Mouse (Mus musculus): ENCODE data around the gene Rasgef1b. TPM values are rescaled to one million over a fixed set of nuclear protein-coding genes. Genes with fewer than 3 reads are reported as not detected.

Rasgef1b gene
- polyA plus RNA-seq, 1 experiment from 2014 or later = 75.6 TPM

GRCm38 (mm10) chr5:99746087-99746486 lies 17.2 kb upstream of the Rasgef1b start:
- 0 out of 2 replicates have a peak, but pooled peaks cover 11% of the 10 kb centered on the region for H3K4me1 ChIP-seq (ENCODE audit: control insufficient read depth, insufficient read depth, low read length)
- H3K36me3 ChIP-seq (ENCODE audit: control insufficient read depth, insufficient read depth, low read length) = no peaks in the 10 kb centered on the region
- 51% methylated on average over 7 of the region's 7 CpGs for WGBS
- H3K4me2 ChIP-seq (ENCODE audit: low read length) = no peak overlapping the region
- H3K4me3 ChIP-seq (replicated peaks; ENCODE audit: low read depth, low read length) = no peak overlapping the region
- no peaks in the 10 kb centered on the region for H3K9me3 ChIP-seq (ENCODE audit: control insufficient read depth, low read length)
- DNase-seq (peak; percentile 36), ATAC-seq (ENCODE audit: low FRiP score, low TSS enrichment) (no peak)
- no peak overlapping the region for H3K27ac ChIP-seq (replicated peaks; ENCODE audit: low read depth, low read length)
- no peak overlapping the region for H3K9ac ChIP-seq (replicated peaks; ENCODE audit: low read length)
- no peaks in the 10 kb centered on the region for H3K27me3 ChIP-seq (ENCODE audit: control insufficient read depth, insufficient read depth, low read length)

- Histone ChIP-seq H3K27me3 (ENCODE audit: control insufficient read depth, insufficient read depth, low read length) (no peaks in the 10 kb centered on the region), H3K36me3 (ENCODE audit: control insufficient read depth, insufficient read depth, low read length) (no peaks in the 10 kb centered on the region), H3K4me2 (ENCODE audit: low read length) (no peak overlapping the region), H3K27ac (replicated peaks; ENCODE audit: low read depth, low read length) (no peak overlapping the region; the same call in 1 of the 2 replicates), H3K9ac (replicated peaks; ENCODE audit: low read length) (no peak overlapping the region), H3K4me3 (replicated peaks; ENCODE audit: low read depth, low read length) (no peak overlapping the region), H3K9me3 (ENCODE audit: control insufficient read depth, low read length) (no peaks in the 10 kb centered on the region), H3K4me1 (ENCODE audit: control insufficient read depth, insufficient read depth, low read length) (peaks cover 16% of the 10 kb centered on the region)
- 82% methylated on average over 7 of the region's 7 CpGs for WGBS
- DNase-seq = no peak
- ATAC-seq (ENCODE audit: low FRiP score, low TSS enrichment) = no peak
Measured at GRCm38 (mm10) chr5:99742874-99743273, 14.0 kb upstream of the Rasgef1b start.

- H3K9ac ChIP-seq (replicated peaks; ENCODE audit: low read length) = no peak overlapping the region
- ATAC-seq (ENCODE audit: low FRiP score, low TSS enrichment) = no peak
- H3K27me3 ChIP-seq (ENCODE audit: control insufficient read depth, insufficient read depth, low read length) = no peaks in the 10 kb centered on the region
- H3K9me3 ChIP-seq (ENCODE audit: control insufficient read depth, low read length) = no peaks in the 10 kb centered on the region
- no peak overlapping the region for H3K4me2 ChIP-seq (ENCODE audit: low read length)
- H3K36me3 ChIP-seq (ENCODE audit: control insufficient read depth, insufficient read depth, low read length) = no peaks in the 10 kb centered on the region
- WGBS = 30% methylated on average over 8 of the region's 8 CpGs
- H3K4me1 ChIP-seq (ENCODE audit: control insufficient read depth, insufficient read depth, low read length) = peaks cover 23% of the 10 kb centered on the region
- H3K27ac ChIP-seq (replicated peaks; ENCODE audit: low read depth, low read length) = 0 out of 2 replicates have a peak overlapping the region, but pooled peaks have one; percentile 32
- DNase-seq = no peak
- no peak overlapping the region for H3K4me3 ChIP-seq (replicated peaks; ENCODE audit: low read depth, low read length)
Measured at GRCm38 (mm10) chr5:99742056-99742455, 13.2 kb upstream of the Rasgef1b start.

DNA sequence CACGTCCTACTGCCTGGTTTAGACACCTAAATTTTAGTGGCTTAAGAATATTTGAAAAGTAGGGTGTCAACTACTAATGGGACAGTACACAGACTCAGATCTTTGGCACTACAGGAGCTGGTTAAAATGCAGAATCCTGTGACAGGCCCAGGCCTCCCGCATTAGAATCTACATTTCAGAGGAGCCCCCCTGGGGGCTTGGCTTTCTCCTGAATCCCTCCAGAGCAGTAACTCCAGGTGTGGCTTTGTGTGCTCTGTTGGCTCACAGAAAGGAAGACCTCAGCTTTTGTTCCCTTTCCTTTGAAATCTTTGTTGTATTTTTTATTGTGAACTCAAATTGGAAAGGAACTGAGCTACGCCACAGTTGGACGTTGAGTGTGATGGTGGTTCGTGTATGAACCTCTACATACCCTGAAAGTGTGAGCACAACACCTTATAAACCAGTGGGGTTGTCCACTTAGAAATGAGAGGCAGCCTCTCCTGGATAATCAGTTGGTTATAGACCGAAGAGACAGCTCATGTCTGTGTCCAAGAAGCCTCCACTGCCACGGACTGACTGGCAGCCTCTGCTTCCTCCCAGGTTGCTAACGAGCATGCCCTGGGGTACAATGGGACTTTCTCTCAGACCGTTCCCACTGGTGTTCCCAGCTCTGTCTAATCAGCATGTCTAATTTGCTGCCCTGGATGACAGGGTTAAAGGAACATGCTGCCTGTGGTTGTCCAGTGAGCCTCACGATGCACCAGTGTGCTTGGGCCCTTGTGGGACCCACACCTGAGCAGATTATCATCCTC lies 9.3 kb upstream of the Rasgef1b start:
- 0 out of 2 replicates have a peak overlapping the region, but pooled peaks have one; percentile 9 for H3K27ac ChIP-seq (replicated peaks; ENCODE audit: low read depth, low read length)
- DNase-seq (no peak), ATAC-seq (ENCODE audit: low FRiP score, low TSS enrichment) (peak; percentile 24; the same call in 1 of the 2 replicates)
- no peaks in the 10 kb centered on the region for H3K36me3 ChIP-seq (ENCODE audit: control insufficient read depth, insufficient read depth, low read length)
- H3K9ac ChIP-seq (replicated peaks; ENCODE audit: low read length) = no peak overlapping the region
- WGBS = 11% methylated on average over 10 of the region's 10 CpGs
- no peak overlapping the region for H3K4me3 ChIP-seq (replicated peaks; ENCODE audit: low read depth, low read length)
- H3K9me3 ChIP-seq (ENCODE audit: control insufficient read depth, low read length) = no peaks in the 10 kb centered on the region
- H3K4me1 ChIP-seq (ENCODE audit: control insufficient read depth, insufficient read depth, low read length) = peaks cover 20% of the 10 kb centered on the region
- no peaks in the 10 kb centered on the region for H3K27me3 ChIP-seq (ENCODE audit: control insufficient read depth, insufficient read depth, low read length)
- no peak overlapping the region for H3K4me2 ChIP-seq (ENCODE audit: low read length)

GRCm38 (mm10) chr5:99729931-99730330 lies 1.1 kb upstream of the Rasgef1b start:
- Histone ChIP-seq H3K4me1 (ENCODE audit: control insufficient read depth, insufficient read depth, low read length) (peaks cover 14% of the 10 kb centered on the region), H3K27ac (replicated peaks; ENCODE audit: low read depth, low read length) (no peak overlapping the region), H3K4me2 (ENCODE audit: low read length) (no peak overlapping the region; the same call in 1 of the 2 replicates), H3K9ac (replicated peaks; ENCODE audit: low read length) (no peak overlapping the region), H3K36me3 (ENCODE audit: control insufficient read depth, insufficient read depth, low read length) (no peaks in the 10 kb centered on the region), H3K27me3 (ENCODE audit: control insufficient read depth, insufficient read depth, low read length) (peaks cover 17% of the 10 kb centered on the region), H3K9me3 (ENCODE audit: control insufficient read depth, low read length) (no peaks in the 10 kb centered on the region), H3K4me3 (replicated peaks; ENCODE audit: low read depth, low read length) (peak overlapping the region; percentile 69; the same call in 1 of the 2 replicates)
- ATAC-seq (ENCODE audit: low FRiP score, low TSS enrichment) (no peak), DNase-seq (no peak)
- 78% methylated on average over 1 of the region's 1 CpGs for WGBS

GRCm38 (mm10) chr5:99729361-99729882 lies 557 bp upstream of the Rasgef1b start:
- Histone ChIP-seq H3K27ac (replicated peaks; ENCODE audit: low read depth, low read length) (peak overlapping the region; percentile 52), H3K4me1 (ENCODE audit: control insufficient read depth, insufficient read depth, low read length) (peaks cover 14% of the 10 kb centered on the region), H3K4me3 (replicated peaks; ENCODE audit: low read depth, low read length) (peak overlapping the region; percentile 69), H3K27me3 (ENCODE audit: control insufficient read depth, insufficient read depth, low read length) (peaks cover 17% of the 10 kb centered on the region), H3K4me2 (ENCODE audit: low read length) (peak overlapping the region; percentile 96), H3K9me3 (ENCODE audit: control insufficient read depth, low read length) (no peaks in the 10 kb centered on the region), H3K9ac (replicated peaks; ENCODE audit: low read length) (peak overlapping the region; percentile 40; the same call in 1 of the 2 replicates), H3K36me3 (ENCODE audit: control insufficient read depth, insufficient read depth, low read length) (no peaks in the 10 kb centered on the region)
- ATAC-seq (ENCODE audit: low FRiP score, low TSS enrichment) = peak; percentile 64
- 1% methylated on average over 18 of the region's 18 CpGs for WGBS
- peak; percentile 68 for DNase-seq

DNA sequence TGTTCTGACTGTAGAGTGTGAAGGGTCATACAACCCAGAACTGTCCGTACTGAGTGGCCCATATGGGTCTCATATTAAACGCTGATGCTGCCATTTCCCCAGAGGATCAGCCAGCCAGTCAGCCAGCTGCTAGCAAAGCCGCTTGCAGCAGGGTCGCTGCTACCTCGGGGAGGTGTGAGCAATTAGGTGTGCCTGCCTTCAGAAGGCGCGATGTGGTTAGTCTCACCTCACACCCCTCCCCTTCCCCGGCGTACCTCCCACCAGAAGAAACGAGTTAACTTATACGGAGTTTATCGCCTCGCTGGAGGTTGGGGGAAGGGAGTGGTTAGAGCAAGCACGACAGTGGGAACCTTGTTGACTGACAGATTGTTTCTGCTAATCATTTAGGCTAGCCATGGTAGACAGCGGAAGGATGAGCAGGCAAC lies 826 bp downstream of the Rasgef1b start:
- DNase-seq = peak; percentile 72
- H3K36me3 ChIP-seq (ENCODE audit: control insufficient read depth, insufficient read depth, low read length) = no peaks in the 10 kb centered on the region

DNA sequence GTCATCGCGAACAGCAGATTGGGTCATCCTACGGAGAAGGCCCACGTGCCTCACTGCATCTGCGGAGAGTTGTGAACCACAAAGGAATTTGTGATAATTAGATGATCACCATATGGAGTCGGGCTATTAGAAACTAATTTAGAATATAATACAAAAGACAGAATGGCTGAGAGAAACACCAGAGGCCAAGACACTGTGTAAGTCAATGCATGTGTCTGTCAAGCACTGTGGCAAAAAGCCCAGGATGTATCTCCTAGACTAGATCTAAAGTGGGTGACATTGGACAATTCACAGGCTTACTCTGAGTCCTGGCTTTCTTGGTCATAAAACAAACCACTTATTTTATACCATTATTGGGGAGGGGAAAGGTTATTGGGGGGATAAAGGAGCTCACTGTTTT lies 4.9 kb downstream of the Rasgef1b start:
- Histone ChIP-seq H3K9ac (replicated peaks; ENCODE audit: low read length) (no peak overlapping the region), H3K27me3 (ENCODE audit: control insufficient read depth, insufficient read depth, low read length) (0 out of 2 replicates have a peak, but pooled peaks cover 9% of the 10 kb centered on the region), H3K27ac (replicated peaks; ENCODE audit: low read depth, low read length) (no peak overlapping the region), H3K9me3 (ENCODE audit: control insufficient read depth, low read length) (no peaks in the 10 kb centered on the region), H3K4me2 (ENCODE audit: low read length) (no peak overlapping the region), H3K4me3 (replicated peaks; ENCODE audit: low read depth, low read length) (no peak overlapping the region), H3K4me1 (ENCODE audit: control insufficient read depth, insufficient read depth, low read length) (peaks cover 10% of the 10 kb centered on the region), H3K36me3 (ENCODE audit: control insufficient read depth, insufficient read depth, low read length) (no peaks in the 10 kb centered on the region)
- no peak for DNase-seq
- WGBS = 72% methylated on average over 6 of the region's 6 CpGs
- ATAC-seq (ENCODE audit: low FRiP score, low TSS enrichment) = no peak

More for the DNA sequence above, 826 bp downstream of the Rasgef1b start:
- ATAC-seq (ENCODE audit: low FRiP score, low TSS enrichment) = 0 out of 2 replicates have a peak, but pooled peaks have one; percentile 29
- H3K27ac ChIP-seq (replicated peaks; ENCODE audit: low read depth, low read length) = peak overlapping the region; percentile 87
- no peaks in the 10 kb centered on the region for H3K9me3 ChIP-seq (ENCODE audit: control insufficient read depth, low read length)
- under 1% methylated on average over 15 of the region's 15 CpGs for WGBS
- peak overlapping the region; percentile 82 for H3K9ac ChIP-seq (replicated peaks; ENCODE audit: low read length)
- peak overlapping the region; percentile 69 for H3K4me3 ChIP-seq (replicated peaks; ENCODE audit: low read depth, low read length)
- peak overlapping the region; percentile 96 for H3K4me2 ChIP-seq (ENCODE audit: low read length)
- peaks cover 17% of the 10 kb centered on the region for H3K27me3 ChIP-seq (ENCODE audit: control insufficient read depth, insufficient read depth, low read length)
- H3K4me1 ChIP-seq (ENCODE audit: control insufficient read depth, insufficient read depth, low read length) = peaks cover 14% of the 10 kb centered on the region

All from midbrain, embryonic 14.5 days (tissue).